Mouse (Mus musculus): Measurements from ENCODE around the gene Brdt.
"Not testable (repeated sequence)": the region's sequence is repeated elsewhere in the genome, so short reads cannot be mapped to it uniquely, and the experiment has no call there.

Brdt gene

DNA sequence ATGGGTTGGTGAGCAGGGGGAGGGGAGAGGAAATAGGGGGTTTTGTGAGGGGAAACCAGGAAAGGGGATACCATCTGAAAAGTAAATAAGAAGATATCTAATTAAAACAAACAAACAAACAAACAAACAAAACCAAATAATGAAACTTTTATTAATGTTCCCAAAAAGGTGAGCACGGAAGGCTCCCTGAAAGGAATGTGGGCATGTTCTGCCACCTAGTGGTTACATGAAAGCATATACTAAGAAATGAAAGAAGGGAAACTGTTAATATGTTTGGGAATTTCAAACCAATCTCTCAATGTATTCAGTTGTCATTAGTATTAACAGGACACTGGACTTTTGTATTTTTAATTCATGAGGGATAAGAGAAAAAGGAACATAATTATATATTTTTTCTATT is 10.3 kb upstream of the Brdt start:
- peak; percentile 48 for DNase-seq (ENCODE audit: low read depth, low spot score)

- DNase-seq (ENCODE audit: low read depth, low spot score) = no peak
Observed at GRCm38 (mm10) chr5:107340404-107340803, 9.4 kb downstream of the Brdt start.

- DNase-seq (ENCODE audit: low read depth, low spot score) = no peak
Observed at GRCm38 (mm10) chr5:107342891-107343290, 11.9 kb downstream of the Brdt start.

GRCm38 (mm10) chr5:107346214-107346613 is 15.3 kb downstream of the Brdt start:
- no peak for DNase-seq (ENCODE audit: low read depth, low spot score)

DNA sequence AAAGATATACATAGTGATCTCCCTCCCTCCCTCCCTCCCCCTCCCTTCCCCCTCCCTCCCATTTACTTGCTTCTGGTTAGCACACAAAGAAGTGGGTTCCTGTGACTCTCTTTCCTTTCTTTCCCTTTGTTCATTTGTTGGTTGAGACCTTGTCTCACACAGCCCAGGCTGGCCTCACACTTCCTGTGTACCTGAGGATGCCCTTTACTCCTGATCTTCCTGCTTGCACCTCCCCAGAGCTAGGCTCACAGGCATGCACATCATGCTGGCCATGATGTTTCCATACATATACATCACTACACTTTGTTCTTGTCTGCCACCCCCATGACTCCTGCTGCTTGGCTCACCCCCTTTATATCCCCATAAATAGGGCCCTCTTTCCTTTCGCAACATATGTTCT is 21.6 kb downstream of the Brdt start:
- DNase-seq (ENCODE audit: low read depth, low spot score) = no peak

- no peak for DNase-seq (ENCODE audit: low read depth, low spot score)
Observed at GRCm38 (mm10) chr5:107353981-107354380, 23.0 kb downstream of the Brdt start.

- no peak for DNase-seq (ENCODE audit: low read depth, low spot score)
Observed at GRCm38 (mm10) chr5:107355801-107356200, 24.8 kb downstream of the Brdt start.

GRCm38 (mm10) chr5:107357723-107358122 is 26.8 kb downstream of the Brdt start:
- no peak for DNase-seq (ENCODE audit: low read depth, low spot score)

DNA sequence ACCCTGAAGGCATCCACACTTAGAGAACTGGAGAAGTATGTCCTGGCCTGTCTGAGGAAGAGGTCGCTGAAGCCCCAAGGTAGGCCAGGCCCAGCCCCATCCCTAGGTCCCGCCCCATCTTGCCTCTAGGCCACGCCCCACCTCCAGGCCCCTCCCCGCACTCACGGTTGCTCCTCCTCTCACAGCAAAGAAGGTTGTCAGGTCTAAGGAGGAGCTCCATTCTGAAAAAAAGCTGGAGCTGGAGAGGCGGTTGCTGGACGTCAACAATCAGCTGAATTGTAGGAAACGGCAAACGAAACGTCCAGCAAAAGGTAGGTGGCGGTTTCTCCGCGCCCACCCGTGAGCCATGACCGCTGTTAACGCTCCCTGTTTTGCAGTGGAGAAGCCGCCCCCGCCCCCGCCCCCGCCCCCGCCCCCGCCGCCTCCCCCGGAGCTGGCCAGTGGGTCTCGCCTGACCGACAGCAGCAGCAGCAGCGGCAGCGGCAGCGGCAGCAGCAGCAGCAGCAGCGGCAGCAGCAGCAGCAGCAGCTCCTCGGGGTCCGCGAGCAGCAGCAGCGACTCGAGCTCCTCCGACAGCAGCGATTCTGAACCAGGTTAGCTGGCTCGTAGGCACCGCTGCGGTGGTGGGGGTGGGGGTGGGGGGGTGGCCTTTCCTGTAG is 28.6 kb downstream of the Brdt start:
- DNase-seq (ENCODE audit: low read depth, low spot score) = peak; percentile 88

DNA sequence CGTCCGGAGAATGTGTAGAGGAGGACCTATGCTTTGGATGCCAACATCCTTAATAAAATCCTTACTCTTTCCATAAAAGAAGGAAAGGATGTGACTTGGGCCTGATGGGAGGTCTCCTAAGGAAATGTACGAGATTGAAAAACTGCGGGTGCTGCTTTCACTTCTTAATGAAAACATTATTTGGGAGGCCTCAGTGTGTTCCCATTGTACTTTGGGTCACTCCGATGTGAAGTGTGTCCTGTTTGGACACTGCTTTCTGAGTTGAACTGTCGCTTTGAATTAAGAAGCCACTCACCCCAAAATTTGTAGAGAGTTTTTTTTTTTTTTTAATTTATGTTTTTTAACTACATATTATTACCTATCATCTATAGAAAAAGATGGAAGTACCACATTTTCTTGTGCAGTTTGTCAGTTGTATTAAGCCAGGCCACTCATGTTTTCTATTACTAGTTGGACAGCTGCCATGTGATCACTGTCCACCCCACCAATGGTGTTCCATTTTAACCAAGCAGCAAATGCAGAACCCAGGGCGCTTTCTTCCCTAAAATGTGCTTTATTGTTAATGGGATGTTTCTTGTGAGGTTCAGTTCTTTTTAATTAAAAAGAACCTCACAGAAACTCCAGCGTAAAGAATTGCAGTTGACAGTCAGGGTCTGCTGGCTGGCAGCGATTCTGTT is 29.2 kb downstream of the Brdt start:
- DNase-seq (ENCODE audit: low read depth, low spot score) = no peak

- no peak for DNase-seq (ENCODE audit: low read depth, low spot score)
Observed at GRCm38 (mm10) chr5:107370040-107370439, 39.1 kb downstream of the Brdt start.

- no peak for DNase-seq (ENCODE audit: low read depth, low spot score)
Observed at GRCm38 (mm10) chr5:107371335-107371734, 40.4 kb downstream of the Brdt start.

DNA sequence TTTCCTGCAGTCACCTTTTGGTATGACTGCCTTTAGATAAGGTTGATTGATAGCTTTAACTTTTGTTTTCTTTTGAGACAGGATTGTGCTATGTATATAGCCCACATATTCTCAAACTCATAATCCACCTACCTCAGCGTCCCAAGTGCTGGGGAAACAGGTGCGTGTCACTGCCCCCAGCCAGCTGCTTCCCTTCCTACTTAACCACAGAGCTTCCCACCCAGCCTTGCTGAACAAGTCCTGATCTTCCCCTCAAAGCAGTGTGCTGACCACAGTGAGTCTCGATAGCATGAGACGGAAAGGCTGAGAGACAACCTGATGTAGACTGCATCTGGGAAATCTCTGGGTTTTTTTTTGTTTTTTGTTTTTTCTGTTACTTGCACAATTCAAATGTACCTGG is 42.3 kb downstream of the Brdt start:
- DNase-seq (ENCODE audit: low read depth, low spot score) = no peak

GRCm38 (mm10) chr5:107386448-107386847 is 55.5 kb downstream of the Brdt start:
- not testable (repeated sequence) for DNase-seq (ENCODE audit: low read depth, low spot score)

DNA sequence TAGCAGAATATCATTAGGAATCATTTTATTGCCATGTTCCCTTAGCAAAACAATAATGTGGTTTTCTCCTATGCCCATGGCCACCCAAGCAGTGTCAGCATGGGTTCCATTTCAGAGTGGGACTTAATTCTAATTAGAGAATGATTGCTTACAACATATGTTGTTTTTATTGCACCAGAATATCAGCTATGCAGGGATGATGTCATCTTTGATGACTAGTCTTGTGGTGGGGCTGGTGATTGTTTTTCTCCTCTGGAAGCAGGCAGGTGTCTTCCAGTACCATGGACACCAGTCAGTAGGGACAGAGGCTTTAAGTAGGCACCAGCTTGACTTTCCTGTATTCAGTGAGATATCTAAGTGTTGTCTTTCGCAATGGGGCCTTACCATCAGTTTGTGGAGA is 56.8 kb downstream of the Brdt start:
- DNase-seq (ENCODE audit: low read depth, low spot score) = no peak

DNA sequence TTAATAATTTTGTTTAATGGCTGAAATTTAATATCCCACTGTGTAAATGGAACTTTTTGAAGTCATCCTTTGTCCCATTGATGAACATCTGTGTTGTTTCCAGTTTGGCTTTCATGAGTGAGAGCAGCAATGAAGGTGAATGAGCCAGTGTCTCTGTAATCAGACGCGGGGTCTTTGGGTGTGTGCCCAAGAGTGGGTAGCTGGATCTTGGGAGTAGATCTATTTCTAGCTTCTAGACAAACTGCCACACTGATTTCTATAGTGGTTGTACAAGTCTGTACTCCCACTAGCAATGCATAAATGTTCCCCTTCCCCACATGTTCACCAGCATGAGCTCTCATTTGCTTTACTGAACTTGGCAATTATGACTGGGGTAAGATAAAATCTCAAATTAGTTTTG is 58.4 kb downstream of the Brdt start:
- DNase-seq (ENCODE audit: low read depth, low spot score) = no peak

DNA sequence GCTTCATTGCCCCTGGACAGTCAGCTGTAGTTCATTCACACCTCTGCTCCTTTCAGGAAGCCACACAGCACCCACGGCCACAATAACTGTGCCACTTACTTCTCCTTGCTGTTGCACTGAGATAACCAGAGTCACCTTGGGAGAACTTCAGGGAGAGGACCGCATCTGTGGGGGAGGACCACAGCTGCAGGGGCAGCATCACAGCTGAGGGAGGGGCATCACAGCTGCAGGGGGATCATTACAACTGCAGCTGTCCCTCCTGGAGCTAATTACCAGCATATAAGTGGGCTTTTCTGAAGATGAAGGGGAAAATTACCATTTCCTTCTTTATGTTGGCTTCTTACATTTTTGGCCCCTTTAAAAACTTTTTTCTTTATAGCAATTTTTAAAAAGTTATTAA is 63.5 kb downstream of the Brdt start:
- DNase-seq (ENCODE audit: low read depth, low spot score) = no peak

- DNase-seq (ENCODE audit: low read depth, low spot score) = no peak
Observed at GRCm38 (mm10) chr5:107402436-107402835, 71.5 kb downstream of the Brdt start, which contains the start of gene Ephx4. Ephx4 (plus strand) TSS chr5:107402736.

- peak; percentile 34 for DNase-seq (ENCODE audit: low read depth, low spot score)
Observed at GRCm38 (mm10) chr5:107403011-107403946, 72.3 kb downstream of the Brdt start.

DNA sequence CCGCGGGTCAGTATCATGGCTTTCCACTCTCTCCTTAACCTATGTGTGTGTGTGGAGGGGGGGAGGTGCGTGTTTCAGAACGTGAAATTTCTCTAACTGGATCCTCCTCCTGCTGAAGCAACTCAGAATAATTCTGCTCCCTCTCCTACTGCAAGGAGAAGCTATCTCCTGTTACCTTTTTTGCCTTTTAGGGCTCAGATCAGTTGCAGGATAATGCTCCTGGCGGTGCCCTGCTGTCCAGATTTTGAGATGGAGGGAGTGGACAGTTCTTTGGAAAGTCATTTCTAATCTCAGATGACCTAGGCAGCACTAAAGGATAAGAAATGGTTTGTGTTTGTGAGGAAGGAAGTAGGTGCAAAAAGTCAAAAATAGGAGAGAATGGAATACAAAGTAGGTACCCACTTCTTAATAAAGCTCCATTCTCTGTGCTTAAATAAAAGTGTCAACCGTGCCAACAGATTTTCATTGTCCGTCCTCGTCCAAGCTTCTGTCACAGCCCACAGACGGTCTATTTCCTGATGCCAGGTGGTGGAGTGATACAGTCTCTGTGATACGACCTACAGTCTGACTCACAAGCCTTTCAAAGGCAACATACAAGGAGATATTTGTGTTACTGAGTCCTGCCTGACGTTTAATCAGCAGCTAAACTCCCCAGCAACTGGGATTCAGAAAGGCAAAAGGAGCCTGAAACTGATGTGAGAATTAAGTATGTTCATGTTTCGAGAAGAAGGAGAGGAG is 73.2 kb downstream of the Brdt start:
- DNase-seq (ENCODE audit: low read depth, low spot score) = no peak

- DNase-seq (ENCODE audit: low read depth, low spot score) = no peak
Observed at GRCm38 (mm10) chr5:107405361-107405760, 74.4 kb downstream of the Brdt start.

- DNase-seq (ENCODE audit: low read depth, low spot score) = no peak
Observed at GRCm38 (mm10) chr5:107410305-107410704, 79.3 kb downstream of the Brdt start.
